Mouse (Mus musculus) midbrain, embryonic 13.5 days (tissue): ENCODE measurements around the gene Pih1d1. TPM values are rescaled to one million over a fixed set of nuclear protein-coding genes. Genes with fewer than 3 reads are reported as not detected.

Source experiments
- ATAC-seq: fragments of 200-750 bp; cut with Nextera tagmentation; 2 replicates; pipeline ENCODE4 v1.8.0; 2017; ENCODE audit warnings: mild to moderate bottlenecking, moderate TSS enrichment, moderate library complexity
- H3K27ac ChIP-seq: fragments of 300-500 bp; sonication (generic); 2 replicates; pipeline ENCODE4 v1.5.1; 2015; ENCODE audit warnings: inconsistent platforms, mild to moderate bottlenecking, moderate library complexity
- H3K27me3 ChIP-seq: fragments of 300-500 bp; sonication (generic); 2 replicates; pipeline ENCODE4 v1.6.1; 2015; ENCODE audit warnings: mild to moderate bottlenecking, inconsistent platforms
- H3K36me3 ChIP-seq: fragments of 300-500 bp; sonication (generic); 2 replicates; pipeline ENCODE4 v1.6.1; 2015; ENCODE audit warnings: mild to moderate bottlenecking, inconsistent platforms
- H3K4me1 ChIP-seq: fragments of 300-500 bp; sonication (generic); replicated peaks from 2 replicates; pipeline ENCODE4 v1.6.1; 2015; ENCODE audit warnings: inconsistent platforms
- H3K4me2 ChIP-seq: fragments of 300-500 bp; sonication (generic); replicated peaks from 2 replicates; pipeline ENCODE4 v1.6.1; 2015; ENCODE audit warnings: moderate library complexity, mild to moderate bottlenecking, inconsistent platforms
- H3K4me3 ChIP-seq: fragments of 300-500 bp; sonication (generic); replicated peaks from 2 replicates; pipeline ENCODE4 v1.5.1; 2015; ENCODE audit warnings: mild to moderate bottlenecking, inconsistent platforms
- H3K9ac ChIP-seq: fragments of 300-500 bp; sonication (generic); replicated peaks from 2 replicates; pipeline ENCODE4 v1.6.1; 2015; ENCODE audit warnings: mild to moderate bottlenecking, inconsistent platforms
- H3K9me3 ChIP-seq: fragments of 300-500 bp; sonication (generic); 2 replicates; pipeline ENCODE4 v1.6.1; 2016; ENCODE audit warnings: mild to moderate bottlenecking, inconsistent platforms
- WGBS: fragments of 180-500 bp; shearing (Covaris S2); methylation state at CpG from one replicate; pipeline ENCODE4 v1.1.7; 2015; 5-methylcytosine and 5-hydroxymethylcytosine counted together
- polyA plus RNA-seq: library from polyadenylated mRNA; unstranded; fragments of >200 nt; fragmentation: Nextera tagmentation; extraction: Ambion mirVana; gene quantifications from 2 replicates; pipeline ENCODE4 v1.2.1, GENCODE M21; 2015

Pih1d1 gene
- polyA plus RNA-seq, 1 experiment from 2014 or later: 93.0 TPM

- Histone ChIP-seq H3K27ac (peak overlapping the region; percentile 83), H3K36me3 (peaks cover 31% of the 10 kb centered on the region), H3K4me1 (peaks cover 48% of the 10 kb centered on the region), H3K27me3 (no peaks in the 10 kb centered on the region), H3K4me3 (peak overlapping the region; percentile 65), H3K4me2 (peak overlapping the region; percentile 75), H3K9ac (peak overlapping the region; percentile 97), H3K9me3 (no peaks in the 10 kb centered on the region)
- ATAC-seq: no peak
- WGBS: under 1% methylated on average over 6 of the region's 6 CpGs
These were observed 26.3 kb upstream of the Pih1d1 start for GRCm38 (mm10) chr7:45127700-45128224.

DNA sequence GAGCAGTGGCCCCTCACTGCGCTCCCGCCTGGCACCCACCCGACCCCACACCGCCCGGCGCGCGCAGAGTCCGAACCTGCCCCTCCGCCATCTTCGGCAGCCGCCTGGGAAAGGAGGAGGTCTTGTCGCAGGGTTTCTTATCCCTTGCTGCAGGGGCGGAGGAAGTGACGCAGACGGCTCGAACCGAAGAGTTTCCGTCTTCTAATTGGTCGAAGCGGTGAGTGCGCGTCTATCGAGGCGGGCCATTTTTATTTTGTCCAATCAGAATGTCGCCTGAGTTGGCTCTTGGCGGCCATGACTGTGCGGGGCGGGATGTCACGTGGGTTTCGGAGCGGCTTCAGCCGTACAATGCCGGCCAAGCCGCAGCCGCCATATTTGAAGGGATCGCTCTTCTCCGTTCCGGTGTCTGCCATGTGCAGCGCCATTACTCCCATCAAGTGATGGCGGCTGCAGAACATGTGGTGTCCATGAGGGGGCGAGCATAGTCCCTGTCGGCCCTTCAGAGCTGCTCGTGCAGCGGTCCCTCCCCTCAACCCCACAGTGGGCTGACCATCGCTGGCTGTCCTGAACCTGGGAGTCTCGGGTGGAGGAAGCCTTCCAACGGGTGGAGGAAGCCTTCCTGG, 25.4 kb upstream of the Pih1d1 start, which contains the start of gene Rpl13a:
Gene Rpl13a, minus strand, starts transcription at position 138 of the 623 bp plus-strand sequence.
- Histone ChIP-seq H3K4me1 (peaks cover 41% of the 10 kb centered on the region), H3K27ac (peak within 1 kb of the TSS; percentile 94), H3K9me3 (no peaks in the 10 kb centered on the region), H3K9ac (peak within 1 kb of the TSS; percentile 97), H3K4me3 (peak within 1 kb of the TSS; percentile 65), H3K4me2 (peak within 1 kb of the TSS; percentile 75), H3K36me3 (peaks cover 26% of the 10 kb centered on the region), H3K27me3 (no peaks in the 10 kb centered on the region; the same call in 1 of the 2 replicates)
- 0% methylated on average over 48 of the region's 48 CpGs for WGBS
- ATAC-seq: peak; percentile 95

DNA sequence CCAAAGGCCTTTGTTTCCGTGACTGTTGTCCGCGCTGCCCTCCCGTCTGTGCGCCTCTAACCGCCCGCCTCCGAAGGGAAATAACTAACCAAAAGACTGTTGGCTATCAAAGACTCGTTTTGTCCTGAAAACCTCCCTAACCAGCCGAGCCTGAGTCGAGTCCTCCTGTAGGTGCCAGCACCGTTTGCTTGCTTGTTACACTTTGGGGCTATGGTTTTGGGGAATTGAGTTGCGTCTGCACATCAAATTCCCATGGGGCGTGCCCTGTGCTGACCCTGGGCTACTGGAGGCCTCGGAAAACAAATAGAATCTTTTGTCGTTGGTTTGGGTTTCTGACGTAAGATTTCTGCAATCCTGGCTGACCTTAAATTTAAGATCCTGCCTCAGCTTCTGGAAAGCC, 24.8 kb upstream of the Pih1d1 start:
- no peak for ATAC-seq
- Histone ChIP-seq H3K9me3 (no peaks in the 10 kb centered on the region), H3K4me2 (peak overlapping the region; percentile 62), H3K36me3 (peaks cover 26% of the 10 kb centered on the region), H3K4me3 (peak overlapping the region; percentile 49), H3K27me3 (no peaks in the 10 kb centered on the region; the same call in 1 of the 2 replicates), H3K4me1 (peaks cover 41% of the 10 kb centered on the region), H3K27ac (peak overlapping the region; percentile 94), H3K9ac (peak overlapping the region; percentile 63)
- WGBS: 1% methylated on average over 17 of the region's 17 CpGs

GRCm38 (mm10) chr7:45129776-45130512, 24.2 kb upstream of the Pih1d1 start:
- WGBS: 58% methylated on average over 15 of the region's 15 CpGs
- Histone ChIP-seq H3K4me1 (peaks cover 36% of the 10 kb centered on the region), H3K27me3 (peaks cover 5% of the 10 kb centered on the region), H3K27ac (peak overlapping the region; percentile 94; the same call in 1 of the 2 replicates), H3K4me3 (peak overlapping the region; percentile 49), H3K4me2 (peak overlapping the region; percentile 62), H3K9me3 (no peaks in the 10 kb centered on the region), H3K9ac (peak overlapping the region; percentile 63; the same call in 1 of the 2 replicates), H3K36me3 (peaks cover 25% of the 10 kb centered on the region)
- ATAC-seq: no peak

DNA sequence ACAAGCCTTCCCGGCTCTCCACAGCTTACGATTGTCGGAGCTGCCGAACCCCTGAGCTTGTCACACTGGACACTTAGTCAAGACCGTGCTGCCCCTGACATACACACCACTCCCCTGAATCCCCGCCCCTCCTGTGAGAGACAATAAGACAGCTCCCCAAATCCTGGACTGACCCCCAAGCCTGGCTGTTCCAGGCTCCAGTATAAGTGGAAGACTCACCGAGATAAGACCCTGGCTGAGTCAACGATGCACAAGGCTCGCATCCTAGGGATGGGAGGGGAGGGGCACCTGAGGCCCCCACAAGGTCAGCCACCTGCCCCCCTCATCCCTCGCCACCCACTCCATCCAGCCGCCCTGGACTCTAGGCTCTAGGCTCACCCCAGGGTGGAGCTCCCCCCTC, 22.3 kb upstream of the Pih1d1 start:
- WGBS: 78% methylated on average over 10 of the region's 11 CpGs
- H3K4me3 ChIP-seq: no peak overlapping the region
- H3K9ac ChIP-seq: no peak overlapping the region
- no peak overlapping the region for H3K4me2 ChIP-seq
- no peaks in the 10 kb centered on the region for H3K9me3 ChIP-seq
- ATAC-seq: no peak
- no peak overlapping the region for H3K27ac ChIP-seq
- peaks cover 6% of the 10 kb centered on the region for H3K36me3 ChIP-seq
- H3K27me3 ChIP-seq: peaks cover 20% of the 10 kb centered on the region
- peaks cover 29% of the 10 kb centered on the region for H3K4me1 ChIP-seq

GRCm38 (mm10) chr7:45133446-45134159, 20.5 kb upstream of the Pih1d1 start:
- Histone ChIP-seq H3K4me1 (peaks cover 19% of the 10 kb centered on the region), H3K4me3 (no peak overlapping the region), H3K36me3 (no peaks in the 10 kb centered on the region), H3K27ac (no peak overlapping the region), H3K27me3 (peaks cover 32% of the 10 kb centered on the region), H3K9ac (no peak overlapping the region), H3K9me3 (no peaks in the 10 kb centered on the region), H3K4me2 (no peak overlapping the region)
- 76% methylated on average over 8 of the region's 8 CpGs for WGBS
- ATAC-seq: no peak

GRCm38 (mm10) chr7:45134544-45135026, 19.5 kb upstream of the Pih1d1 start:
- H3K4me1 ChIP-seq: peaks cover 15% of the 10 kb centered on the region
- no peak overlapping the region for H3K27ac ChIP-seq
- no peaks in the 10 kb centered on the region for H3K36me3 ChIP-seq
- no peak overlapping the region for H3K9ac ChIP-seq
- H3K9me3 ChIP-seq: no peaks in the 10 kb centered on the region
- H3K27me3 ChIP-seq: peaks cover 32% of the 10 kb centered on the region
- no peak overlapping the region for H3K4me2 ChIP-seq
- no peak overlapping the region for H3K4me3 ChIP-seq
- 7% methylated on average over 12 of the region's 12 CpGs for WGBS
- ATAC-seq: no peak

DNA sequence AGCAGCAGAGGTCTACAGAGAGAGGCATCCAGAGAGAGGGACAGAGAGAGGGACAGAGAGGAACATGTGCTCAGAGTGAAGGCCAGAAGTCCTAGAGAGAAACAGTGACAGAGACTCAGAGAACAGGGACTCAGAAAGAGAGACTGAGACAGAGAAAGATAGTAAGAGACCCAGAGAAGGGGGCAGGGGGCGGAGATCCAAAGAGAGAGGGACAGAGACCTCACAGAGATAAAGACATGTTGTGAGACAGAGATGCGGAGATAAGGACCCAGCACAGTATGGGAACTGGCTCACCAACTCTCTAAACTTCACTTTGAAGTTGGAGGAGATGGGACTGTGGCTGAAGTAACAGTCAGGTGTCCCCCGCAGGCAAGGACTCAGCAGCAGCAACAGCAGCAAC, 18.7 kb upstream of the Pih1d1 start:
- Histone ChIP-seq H3K4me3 (no peak overlapping the region), H3K27ac (no peak overlapping the region), H3K9ac (peak overlapping the region; percentile 63; the same call in 1 of the 2 replicates), H3K36me3 (no peaks in the 10 kb centered on the region), H3K4me1 (peaks cover 10% of the 10 kb centered on the region), H3K27me3 (peaks cover 32% of the 10 kb centered on the region), H3K9me3 (no peaks in the 10 kb centered on the region), H3K4me2 (no peak overlapping the region)
- no peak for ATAC-seq
- 77% methylated on average over 3 of the region's 3 CpGs for WGBS

GRCm38 (mm10) chr7:45135993-45136567, 18.0 kb upstream of the Pih1d1 start, which contains the start of the genes Gm45713 and Flt3l:
Gene Gm45713, minus strand, starts transcription at chr7:45136231.
Gene Flt3l, minus strand, starts transcription at chr7:45136432.
- H3K27ac ChIP-seq: no peak within 1 kb of the TSS
- peak within 1 kb of the TSS; percentile 65 for H3K4me2 ChIP-seq
- ATAC-seq: peak; percentile 87
- 5% methylated on average over 29 of the region's 29 CpGs for WGBS
- peak within 1 kb of the TSS; percentile 41 for H3K4me3 ChIP-seq
- no peaks in the 10 kb centered on the region for H3K9me3 ChIP-seq
- peaks cover 32% of the 10 kb centered on the region for H3K27me3 ChIP-seq
- no peaks in the 10 kb centered on the region for H3K36me3 ChIP-seq
- peak within 1 kb of the TSS; percentile 63; the same call in 1 of the 2 replicates for H3K9ac ChIP-seq
- H3K4me1 ChIP-seq: peaks cover 10% of the 10 kb centered on the region

GRCm38 (mm10) chr7:45137171-45138006, 16.7 kb upstream of the Pih1d1 start:
- H3K4me2 ChIP-seq: no peak overlapping the region
- H3K4me3 ChIP-seq: no peak overlapping the region
- no peak overlapping the region for H3K27ac ChIP-seq
- H3K9ac ChIP-seq: no peak overlapping the region
- H3K4me1 ChIP-seq: peaks cover 10% of the 10 kb centered on the region
- no peaks in the 10 kb centered on the region for H3K9me3 ChIP-seq
- peaks cover 10% of the 10 kb centered on the region; the same call in 1 of the 2 replicates for H3K36me3 ChIP-seq
- ATAC-seq: no peak
- 84% methylated on average over 12 of the region's 12 CpGs for WGBS
- peaks cover 32% of the 10 kb centered on the region for H3K27me3 ChIP-seq
